Mouse (Mus musculus): ENCODE data around the gene Ing4.
A peak's percentile ranks its signal among the peaks of the same experiment; 100 is the strongest.
"Not testable (repeated sequence)": the region's sequence is repeated elsewhere in the genome, so short reads cannot be mapped to it uniquely, and the experiment has no call there.

The Ing4 gene

DNA sequence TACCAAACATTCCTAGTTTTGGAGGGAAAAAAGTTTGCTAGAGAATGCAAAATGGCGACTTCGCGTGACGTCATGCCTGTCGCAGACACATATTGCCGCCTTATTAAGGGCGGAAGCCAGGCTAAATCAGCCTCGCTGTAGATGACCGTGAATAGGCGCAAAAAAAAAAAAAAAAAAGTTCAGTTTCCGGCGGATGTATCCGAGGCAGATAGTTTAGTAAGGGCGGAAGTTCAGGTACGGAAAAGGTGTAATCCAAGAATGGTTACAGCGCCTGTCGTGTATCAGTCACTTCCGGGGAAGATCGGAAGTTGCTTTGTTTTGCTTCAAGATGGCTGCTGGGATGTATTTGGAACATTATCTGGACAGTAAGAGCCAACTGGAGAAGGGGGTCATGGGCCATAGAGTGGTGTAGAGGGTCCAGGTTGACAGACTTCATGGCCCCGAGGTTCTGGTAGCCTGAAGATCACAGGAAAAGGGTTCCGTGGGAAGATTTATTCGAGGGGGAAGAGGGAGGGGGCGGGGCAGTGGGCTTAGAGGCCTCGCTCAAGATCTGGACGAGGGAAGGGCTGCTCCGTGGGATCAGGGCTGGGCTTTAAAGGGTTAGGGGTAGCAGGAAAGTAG, at the start of gene Ing4:
TSS of gene Ing4 (plus strand) at position 228 of the 621 bp plus-strand sequence.
- DNase-seq (ENCODE audit: extremely low read depth, low read depth, low spot score) = peak; percentile 99

DNA sequence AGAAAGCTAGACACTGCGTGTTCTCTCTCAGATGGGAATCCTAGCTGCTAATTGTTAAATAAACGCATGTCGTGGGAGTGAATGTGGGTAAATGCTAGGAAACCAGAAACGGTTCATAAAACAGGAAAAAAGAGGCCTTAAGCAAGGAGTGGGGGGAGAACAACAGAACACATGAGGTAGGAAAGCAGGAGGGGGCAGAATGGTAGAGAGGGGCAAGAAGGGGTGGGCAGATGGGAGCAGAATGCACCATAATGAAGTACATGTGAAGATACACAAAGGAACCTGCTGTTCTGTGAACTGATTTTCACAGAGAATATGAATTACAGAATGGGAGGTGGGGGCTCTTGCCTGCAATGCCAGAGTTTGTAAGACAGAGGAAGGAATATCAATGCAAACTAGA, 47.3 kb upstream of the Ing4 start:
- no peak for DNase-seq (ENCODE audit: extremely low read depth, low read depth, low spot score)

DNA sequence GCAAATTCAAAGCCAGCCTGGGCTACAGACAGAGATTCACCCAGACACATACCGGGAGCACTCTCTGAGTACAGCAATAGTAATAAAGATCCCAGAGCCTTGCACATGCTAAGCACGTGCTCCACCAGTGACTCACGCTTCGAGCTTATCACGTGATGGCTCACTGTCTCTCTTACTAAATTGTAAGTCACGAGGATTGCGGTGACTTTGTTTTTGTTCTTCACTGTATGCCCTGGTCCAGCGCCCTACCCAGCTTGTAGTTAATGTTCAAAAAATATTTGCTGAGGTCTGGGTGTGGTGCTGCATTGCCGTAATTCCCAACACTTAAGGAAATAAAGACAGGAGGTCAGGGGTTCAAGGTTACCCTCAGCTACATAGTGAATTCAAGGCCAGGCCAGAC, 46.2 kb upstream of the Ing4 start:
- no peak for DNase-seq (ENCODE audit: extremely low read depth, low read depth, low spot score)

DNA sequence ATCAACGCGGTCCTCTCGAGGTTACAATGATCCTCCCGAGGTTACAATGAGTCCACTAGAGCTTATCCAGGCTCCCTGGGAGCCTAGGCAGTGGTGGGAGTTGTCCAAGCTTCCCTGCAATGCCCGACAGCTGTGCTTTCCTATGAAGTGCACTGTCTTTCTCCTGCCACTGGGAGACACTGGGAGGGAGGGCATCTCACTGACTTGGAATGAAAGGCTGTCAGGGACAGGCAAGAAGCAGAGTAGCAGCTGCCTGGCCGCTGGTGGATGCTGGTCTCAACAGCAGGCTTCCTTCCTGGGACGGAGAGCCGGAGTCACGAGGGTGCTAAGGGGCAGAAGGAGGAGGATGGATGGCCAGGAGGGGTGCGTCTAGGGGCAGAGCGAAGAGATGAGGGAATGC, 45.7 kb upstream of the Ing4 start:
- no peak for DNase-seq (ENCODE audit: extremely low read depth, low read depth, low spot score)

DNA sequence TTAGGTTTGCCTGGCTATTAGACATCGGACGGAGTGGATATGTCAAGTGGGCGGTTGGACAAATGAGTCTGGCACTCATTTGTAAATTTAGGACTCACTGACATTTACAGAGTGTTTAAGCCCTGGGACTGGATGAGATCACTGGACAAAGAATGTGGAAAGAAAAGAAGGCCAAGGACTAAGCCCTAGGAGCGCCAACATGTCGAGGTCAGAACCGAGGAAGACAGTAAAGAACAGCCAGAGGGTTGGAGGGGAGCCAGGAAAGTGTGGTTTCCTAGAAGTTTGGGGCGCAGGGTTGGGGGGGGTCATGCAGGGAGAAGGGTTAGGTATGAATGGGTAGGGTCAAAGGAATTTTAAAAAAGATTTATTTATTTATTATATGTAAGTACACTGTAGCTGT, 44.3 kb upstream of the Ing4 start:
- DNase-seq (ENCODE audit: extremely low read depth, low read depth, low spot score) = no peak

DNA sequence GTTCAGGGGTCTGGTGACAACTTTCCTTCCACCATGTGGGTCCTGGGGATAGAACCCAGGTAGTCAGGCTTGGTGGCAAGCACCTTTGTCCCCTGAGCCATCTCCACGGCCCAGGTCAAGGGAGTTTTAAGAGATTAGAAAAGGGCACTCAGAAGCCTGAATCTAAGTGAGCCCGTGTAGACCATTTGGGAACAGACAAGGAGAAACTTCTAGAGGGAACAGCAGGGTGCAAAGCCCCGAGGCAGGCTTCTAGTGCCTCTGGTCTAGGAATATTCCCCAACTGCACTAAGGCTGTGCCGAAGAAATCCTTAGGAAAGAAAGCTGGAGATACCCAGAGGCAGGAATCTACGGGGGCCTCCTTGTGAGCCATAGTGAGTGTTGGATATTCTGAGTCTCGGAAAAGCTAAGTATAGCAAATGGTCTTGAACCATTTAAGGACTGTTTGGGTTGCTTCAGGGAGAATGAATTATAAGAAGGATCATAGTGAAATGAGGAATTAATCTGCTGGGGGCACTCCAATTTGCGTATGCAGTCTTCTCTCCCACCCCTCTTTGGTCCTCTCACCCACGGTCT, 43.6 kb upstream of the Ing4 start:
- no peak for DNase-seq (ENCODE audit: extremely low read depth, low read depth, low spot score)

DNA sequence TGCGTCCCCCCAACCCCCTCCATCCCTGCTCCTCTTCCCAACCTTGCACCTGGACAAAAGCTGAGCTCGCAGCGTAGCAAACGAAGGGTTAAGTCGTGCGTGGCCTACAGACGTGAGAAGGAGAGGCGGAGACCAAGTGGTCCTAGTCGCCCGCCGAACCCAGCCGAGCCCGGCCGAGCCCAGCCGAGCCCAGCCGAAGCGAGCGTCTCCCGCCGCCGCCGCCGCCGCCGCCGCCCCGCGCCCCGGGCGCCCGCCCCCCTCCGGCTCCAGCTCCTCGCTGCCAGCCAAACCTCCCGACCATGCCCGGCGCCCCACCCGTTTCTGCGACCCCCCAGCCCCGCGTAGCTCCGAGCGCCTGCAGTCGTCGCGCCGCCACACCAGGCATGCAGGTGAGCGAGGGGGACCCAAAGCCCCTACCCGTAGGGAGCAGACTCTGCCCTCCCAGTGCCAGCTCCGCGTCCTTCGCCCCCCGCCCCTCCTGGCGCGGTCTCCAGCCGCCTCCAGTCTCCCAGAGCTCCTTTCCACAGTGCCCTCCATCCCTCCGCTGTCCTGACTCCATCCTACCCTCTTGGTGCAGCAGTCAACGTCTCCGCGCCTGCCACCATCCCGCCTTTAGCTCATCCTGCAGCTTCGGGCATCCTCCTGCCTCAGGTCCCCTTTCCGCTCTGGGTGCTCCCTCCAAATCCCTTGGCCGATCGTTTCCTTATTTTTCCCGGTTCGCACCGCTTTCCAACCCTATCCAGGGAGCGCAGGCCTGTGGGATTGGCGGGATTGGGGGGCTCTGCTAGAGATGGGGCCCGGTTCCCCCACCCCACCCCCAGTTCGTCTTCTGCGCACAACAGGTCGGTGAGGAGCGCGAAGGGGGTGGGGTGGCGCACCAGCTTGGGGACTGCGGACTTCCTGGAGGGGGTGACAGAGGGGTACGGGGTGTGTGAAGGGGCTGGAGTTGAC, 42.7 kb upstream of the Ing4 start, which contains the start of gene Pianp:
TSS of gene Pianp (plus strand) at position 144 of the 951 bp plus-strand sequence.
- DNase-seq (ENCODE audit: extremely low read depth, low read depth, low spot score) = no peak

DNA sequence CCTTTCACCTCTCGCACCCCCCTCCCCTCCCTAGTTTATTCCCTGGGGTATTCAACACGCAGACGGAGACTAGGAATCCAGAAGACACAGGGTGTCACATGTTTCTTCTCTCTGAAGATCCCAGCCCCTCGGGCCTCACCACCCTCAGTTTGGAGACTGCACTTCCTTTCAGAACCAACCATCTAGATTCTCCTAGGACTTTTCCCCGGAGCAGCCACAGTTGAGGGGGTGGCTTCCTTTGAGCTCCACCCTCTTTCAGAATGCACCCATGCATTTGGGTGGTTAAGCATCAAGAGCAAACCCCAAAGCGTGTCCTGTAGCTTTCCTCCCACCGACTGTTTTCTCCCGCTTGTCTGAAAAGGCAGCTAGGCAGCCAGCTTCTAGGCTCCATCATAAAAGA, 41.5 kb upstream of the Ing4 start:
- DNase-seq (ENCODE audit: extremely low read depth, low read depth, low spot score) = no peak

DNA sequence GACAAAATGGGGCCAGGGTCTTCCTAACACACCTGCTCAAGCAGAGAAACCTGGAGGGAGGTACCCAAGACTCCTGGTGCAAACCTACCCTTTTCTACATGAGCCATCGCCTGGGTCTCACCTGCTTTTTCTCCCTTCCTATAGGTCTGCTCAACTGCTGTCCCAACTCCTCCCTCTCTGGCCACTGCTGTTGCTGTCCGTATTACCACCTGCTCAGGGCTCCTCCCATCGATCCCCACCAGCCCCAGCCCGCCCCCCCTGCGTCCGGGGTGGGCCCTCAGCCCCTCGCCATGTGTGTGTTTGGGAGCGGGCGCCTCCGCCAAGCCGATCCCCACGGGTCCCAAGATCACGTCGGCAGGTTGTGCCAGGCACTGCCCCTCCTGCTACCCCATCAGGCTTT, 40.5 kb upstream of the Ing4 start:
- no peak for DNase-seq (ENCODE audit: extremely low read depth, low read depth, low spot score)

DNA sequence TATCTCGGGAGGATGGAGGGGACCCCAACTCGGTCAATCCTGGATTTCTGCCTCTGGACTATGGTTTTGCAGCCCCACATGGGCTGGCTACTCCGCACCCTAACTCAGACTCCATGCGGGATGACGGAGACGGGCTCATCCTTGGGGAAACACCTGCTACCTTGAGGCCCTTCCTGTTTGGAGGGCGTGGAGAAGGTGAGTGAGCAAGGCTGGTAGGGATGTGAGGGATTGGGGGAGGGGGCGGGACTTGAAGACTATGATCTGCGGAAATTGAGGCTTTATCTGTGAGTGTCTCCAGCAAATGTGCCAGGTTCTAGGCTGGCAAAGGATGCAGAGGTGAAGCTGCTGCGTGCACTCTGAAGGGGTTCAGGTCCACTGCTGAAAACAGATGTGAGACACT, 40.0 kb upstream of the Ing4 start:
- DNase-seq (ENCODE audit: extremely low read depth, low read depth, low spot score) = no peak

DNA sequence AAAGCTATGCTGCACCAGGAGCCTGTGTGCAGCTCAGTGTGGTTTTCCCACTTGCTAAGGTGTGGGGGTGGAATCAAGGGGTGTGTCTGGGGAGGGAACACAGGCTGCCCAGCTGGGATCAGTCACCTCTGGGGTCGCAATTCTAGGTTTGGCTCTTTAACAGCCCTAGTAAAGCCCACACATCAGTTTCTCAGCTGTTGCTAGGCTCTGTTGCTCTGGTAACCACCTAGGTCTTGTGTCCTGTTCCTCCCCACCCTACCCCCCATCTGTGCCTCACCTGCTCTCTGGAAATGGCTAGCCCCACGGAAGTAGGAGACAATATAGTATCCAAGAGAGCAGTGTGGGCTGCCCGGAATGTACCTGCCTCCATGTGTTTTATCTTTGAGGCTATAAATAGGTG, 35.9 kb upstream of the Ing4 start:
- no peak for DNase-seq (ENCODE audit: extremely low read depth, low read depth, low spot score)

DNA sequence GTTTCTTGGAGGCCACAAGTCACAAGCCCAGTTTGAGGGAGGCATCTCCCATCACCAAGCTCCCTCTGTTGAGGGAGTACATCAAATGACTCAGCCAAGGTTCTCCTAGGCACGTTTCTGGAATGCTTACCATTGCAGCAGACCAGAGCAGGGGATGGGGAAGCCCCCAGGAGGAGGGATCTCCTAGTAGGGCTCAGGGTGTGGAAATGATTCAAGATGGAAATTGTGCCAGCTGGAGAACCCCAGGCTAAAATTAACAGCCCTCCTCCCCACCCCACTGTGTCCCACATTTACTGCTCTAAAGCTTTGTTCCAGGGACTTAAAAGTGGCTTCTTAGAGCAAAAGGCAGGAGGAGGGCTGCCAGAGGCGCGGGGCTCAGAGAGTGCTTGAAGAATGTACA, 34.5 kb upstream of the Ing4 start:
- no peak for DNase-seq (ENCODE audit: extremely low read depth, low read depth, low spot score)

DNA sequence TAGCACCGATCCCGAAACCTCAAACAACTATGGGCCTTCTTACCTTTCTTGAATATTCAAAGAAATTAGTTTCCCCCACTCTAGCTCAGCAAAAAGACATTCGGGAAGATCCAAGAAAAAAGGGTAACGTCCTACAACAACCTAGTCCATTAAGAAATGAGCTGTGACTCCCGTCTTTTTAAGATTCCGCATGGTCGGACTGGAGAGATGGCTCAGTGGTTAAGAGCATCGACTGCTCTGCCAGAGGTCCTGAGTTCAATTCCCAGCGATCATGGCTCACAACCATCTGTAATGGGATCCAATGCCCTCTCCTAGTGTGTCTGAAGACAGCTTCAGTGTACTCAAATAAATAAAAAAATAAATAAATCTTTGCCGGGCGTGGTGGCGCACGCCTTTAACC, 31.5 kb upstream of the Ing4 start:
- no peak for DNase-seq (ENCODE audit: extremely low read depth, low read depth, low spot score)

DNA sequence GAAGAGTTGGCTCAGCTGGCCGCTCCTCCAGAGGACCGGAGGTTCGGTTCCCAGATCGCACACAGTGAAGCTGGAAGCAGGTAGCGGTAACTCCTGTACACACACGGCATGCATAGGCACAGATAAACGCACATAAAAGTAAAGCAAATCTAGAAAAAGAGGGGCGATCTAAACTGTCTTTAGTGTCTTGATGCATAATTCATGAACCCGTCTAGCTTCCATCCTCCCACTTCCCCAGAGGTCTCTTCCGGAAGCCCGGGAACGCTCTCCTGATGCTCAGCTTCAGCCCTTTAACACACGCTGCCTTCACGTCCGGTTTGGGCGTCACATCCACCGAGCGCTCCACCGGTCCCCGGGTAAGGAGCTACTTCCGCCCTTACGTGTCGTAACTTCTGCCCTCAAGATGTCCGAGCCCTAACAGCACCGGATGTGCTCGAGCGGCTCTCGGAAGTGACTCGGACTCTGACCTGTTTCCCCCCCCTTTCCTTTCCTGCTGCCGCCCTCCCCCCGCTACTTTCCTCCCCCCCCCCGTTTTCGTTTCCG, 30.9 kb upstream of the Ing4 start:
- peak; percentile 95 for DNase-seq (ENCODE audit: extremely low read depth, low read depth, low spot score)

DNA sequence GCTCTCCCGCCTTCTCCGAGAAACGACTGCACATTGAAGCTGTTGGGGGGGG, 30.6 kb upstream of the Ing4 start, which contains the start of gene Zfp384:
TSS of gene Zfp384 (plus strand) at position 17 of the 52 bp plus-strand sequence.
- no peak for DNase-seq (ENCODE audit: extremely low read depth, low read depth, low spot score)

DNA sequence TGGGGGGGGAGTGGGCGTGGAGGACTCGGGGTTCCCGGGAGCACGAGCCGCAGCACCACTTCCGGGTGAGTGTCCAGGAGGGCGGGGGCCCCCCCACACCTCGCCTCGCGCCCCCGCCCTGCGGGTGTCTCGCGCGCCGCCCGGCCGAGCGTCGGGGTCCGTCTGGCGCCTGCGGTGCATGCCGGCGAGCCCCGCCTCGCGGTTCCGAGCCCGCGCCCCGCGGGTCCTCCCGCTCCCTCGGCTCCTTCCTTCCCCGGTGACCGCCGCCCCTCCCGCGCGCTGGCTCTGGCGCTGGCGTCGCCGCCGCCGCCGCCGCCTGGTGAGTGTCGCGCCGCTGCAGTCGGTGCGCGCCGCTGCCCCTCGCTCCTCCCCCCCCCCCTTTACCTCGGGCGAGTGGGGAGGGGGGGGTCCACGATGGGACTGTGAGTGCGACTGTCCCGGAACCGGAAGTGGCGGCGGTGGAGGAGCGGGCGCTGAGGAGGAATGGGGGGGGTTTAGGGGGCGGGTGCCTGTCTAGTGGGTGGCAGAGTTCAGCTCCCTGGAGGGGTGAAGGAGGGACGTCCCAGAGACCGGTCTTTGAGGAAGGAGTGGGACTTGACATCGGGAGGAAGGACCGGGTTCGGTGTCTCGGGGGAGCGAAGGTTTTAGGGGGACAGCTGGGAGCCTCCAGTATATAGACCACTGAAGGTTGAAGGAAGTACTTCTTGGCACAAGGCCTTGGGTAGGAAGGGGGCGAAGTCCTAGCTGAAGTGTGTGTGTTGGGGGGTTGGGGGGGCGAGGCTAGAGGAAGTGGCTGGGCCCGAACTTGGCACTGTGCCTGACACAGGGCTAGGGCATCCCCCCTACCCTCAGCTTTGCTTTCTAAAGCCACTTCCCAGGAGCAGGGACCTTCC, 30.1 kb upstream of the Ing4 start:
- DNase-seq (ENCODE audit: extremely low read depth, low read depth, low spot score) = no peak

DNA sequence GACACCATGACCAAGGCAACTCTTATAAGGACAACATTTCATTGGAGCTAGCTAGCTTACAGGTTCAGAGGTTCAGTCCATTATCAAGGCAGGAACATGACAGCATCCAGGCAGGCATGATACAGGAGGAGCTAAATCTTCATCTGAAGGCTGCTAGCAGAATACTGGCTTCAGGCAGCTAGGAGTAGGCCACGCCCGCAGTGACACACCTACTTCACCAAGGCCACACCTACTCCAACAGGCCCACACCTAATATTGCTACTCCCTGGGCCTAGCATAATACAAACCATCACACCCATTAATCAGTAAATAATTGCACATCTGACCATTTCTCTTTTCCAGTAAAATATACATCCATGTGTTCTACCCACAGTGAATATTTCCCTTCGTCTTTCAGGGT, 21.9 kb upstream of the Ing4 start:
- DNase-seq (ENCODE audit: extremely low read depth, low read depth, low spot score) = no peak

DNA sequence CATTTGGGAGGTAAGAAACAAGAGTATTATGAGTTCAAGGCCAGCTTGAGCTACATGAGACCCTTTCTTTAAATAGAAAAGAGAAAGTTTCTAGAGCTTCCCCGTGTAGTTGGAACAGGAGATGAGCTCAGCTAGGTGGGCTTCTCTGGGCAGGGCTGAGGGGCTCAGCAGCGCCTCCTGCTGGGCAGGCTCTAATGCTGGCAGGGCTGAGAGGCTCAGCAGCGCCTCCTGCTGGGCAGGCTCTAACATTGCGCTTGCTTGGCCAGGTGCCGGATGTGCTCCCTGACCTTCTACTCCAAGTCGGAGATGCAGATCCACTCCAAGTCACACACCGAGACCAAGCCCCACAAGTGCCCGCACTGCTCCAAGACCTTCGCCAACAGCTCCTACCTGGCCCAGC, 9.0 kb upstream of the Ing4 start:
- DNase-seq (ENCODE audit: extremely low read depth, low read depth, low spot score) = not testable (repeated sequence)

DNA sequence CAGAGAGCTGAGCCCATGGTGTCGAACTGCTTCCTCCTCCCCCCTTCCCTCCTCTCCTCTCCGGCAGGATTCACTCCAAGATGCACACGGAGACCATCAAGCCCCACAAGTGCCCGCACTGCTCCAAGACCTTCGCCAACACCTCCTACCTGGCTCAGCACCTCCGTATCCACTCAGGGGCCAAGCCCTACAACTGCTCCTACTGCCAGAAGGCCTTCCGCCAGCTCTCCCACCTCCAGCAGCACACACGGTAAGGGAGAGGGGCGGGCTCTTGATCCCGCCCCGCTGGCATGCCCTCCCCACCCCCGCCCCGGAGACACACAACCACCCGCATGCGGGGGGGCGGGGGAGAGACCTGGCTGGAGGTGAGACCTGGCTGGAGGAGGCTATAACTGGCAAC, 8.0 kb upstream of the Ing4 start:
- no peak for DNase-seq (ENCODE audit: extremely low read depth, low read depth, low spot score)

DNA sequence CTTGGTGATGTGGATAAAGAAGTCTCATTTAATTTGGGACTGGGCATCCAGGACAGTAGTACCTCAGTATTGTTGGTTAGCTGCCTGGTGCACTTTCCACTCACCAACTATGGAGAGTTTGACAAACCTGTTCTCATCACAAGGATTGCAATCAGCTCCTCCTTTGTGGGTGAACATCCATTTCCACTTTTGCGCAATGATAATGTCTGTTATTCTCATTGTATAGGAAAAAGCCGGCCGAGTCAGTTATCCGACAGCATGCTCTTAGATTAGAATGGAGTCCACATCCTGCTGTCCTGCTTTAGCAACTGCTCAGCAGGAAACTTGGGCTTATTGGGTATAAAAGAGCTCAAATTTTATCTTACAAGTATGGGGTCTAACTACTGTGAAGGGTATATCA, 894 bp upstream of the Ing4 start:
- no peak for DNase-seq (ENCODE audit: extremely low read depth, low read depth, low spot score)

DNA sequence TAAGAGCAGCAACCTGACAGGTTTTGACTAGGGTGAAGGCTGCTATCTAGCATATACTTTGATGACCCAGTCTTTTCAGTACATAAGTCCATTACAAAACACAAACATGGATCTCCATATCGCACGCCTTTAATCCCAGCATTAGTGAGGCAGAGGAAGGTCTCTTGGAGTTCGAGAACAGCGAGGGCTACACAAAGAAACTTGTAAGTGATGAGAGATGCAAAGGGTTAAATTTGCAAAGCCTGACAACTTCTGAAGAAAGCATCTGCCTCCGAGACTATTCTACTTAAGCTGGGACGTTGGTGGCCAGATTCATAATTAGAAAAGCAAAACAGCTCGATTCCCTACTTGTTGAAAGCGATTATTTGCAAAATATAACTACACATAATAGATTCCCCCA, 429 bp upstream of the Ing4 start:
- no peak for DNase-seq (ENCODE audit: extremely low read depth, low read depth, low spot score)
